Mouse (Mus musculus): ENCODE measurements around the gene Cdk11b.

GRCm38 (mm10) chr4:155582279-155582905 is 42.3 kb upstream of the Cdk11b start:
- TF ChIP-seq MXI1 (IDR thresholded peaks at IDR 0.05; ENCODE audit: low read depth, low read length) (no peak), EP300 (IDR thresholded peaks at IDR 0.05; ENCODE audit: low read length) (no peak), USF2 (conservative IDR thresholded peaks at IDR 0.05; ENCODE audit: low read depth, low read length) (no peak), CTCF (conservative IDR thresholded peaks at IDR 0.05 in 1 of 2, IDR thresholded peaks at IDR 0.05 in 1 of 2; ENCODE audit: low read depth in 2 of 2, low read length in 2 of 2) (no peak), GABPA (IDR thresholded peaks at IDR 0.05; ENCODE audit: insufficient replicate concordance, low read depth, low read length) (no peak), POLR2A (IDR thresholded peaks at IDR 0.05; ENCODE audit: low read depth, low read length) (no peak)

Data from CH12.LX (cell line).